Mouse (Mus musculus): ENCODE measurements around the gene Ager. TPM values are rescaled to one million over a fixed set of nuclear protein-coding genes. Genes with fewer than 3 reads are reported as not detected.

Gene Ager
- polyA plus RNA-seq, 1 experiment from 2014 or later = 2.2 TPM

GRCm38 (mm10) chr17:34591994-34592375 lies 5.7 kb upstream of the Ager start:
- no peaks in the 10 kb centered on the region for H3K27me3 ChIP-seq
- peak overlapping the region; percentile 96 for H3K4me2 ChIP-seq (replicated peaks)
- peak overlapping the region; percentile 99 for H3K9ac ChIP-seq (replicated peaks)
- peaks cover 81% of the 10 kb centered on the region for H3K4me1 ChIP-seq (replicated peaks)
- WGBS = under 1% methylated on average over 32 of the region's 35 CpGs
- H3K4me3 ChIP-seq (replicated peaks) = peak overlapping the region; percentile 84
- H3K9me3 ChIP-seq = no peaks in the 10 kb centered on the region
- peak overlapping the region; percentile 99 for H3K27ac ChIP-seq
- ATAC-seq = peak; percentile 38
- H3K36me3 ChIP-seq = peaks cover 17% of the 10 kb centered on the region

GRCm38 (mm10) chr17:34592581-34593549 lies 4.8 kb upstream of the Ager start:
- Histone ChIP-seq H3K4me3 (replicated peaks) (peak overlapping the region; percentile 84), H3K9me3 (no peaks in the 10 kb centered on the region), H3K36me3 (peaks cover 17% of the 10 kb centered on the region), H3K27me3 (no peaks in the 10 kb centered on the region), H3K9ac (replicated peaks) (peak overlapping the region; percentile 99), H3K27ac (peak overlapping the region; percentile 99), H3K4me1 (replicated peaks) (peaks cover 85% of the 10 kb centered on the region), H3K4me2 (replicated peaks) (peak overlapping the region; percentile 96)
- peak; percentile 34 for ATAC-seq
- WGBS = 2% methylated on average over 31 of the region's 32 CpGs

GRCm38 (mm10) chr17:34593752-34594525 lies 3.7 kb upstream of the Ager start:
- H3K9ac ChIP-seq (replicated peaks) = peak overlapping the region; percentile 99
- no peak for ATAC-seq
- peak overlapping the region; percentile 84 for H3K4me3 ChIP-seq (replicated peaks)
- H3K27ac ChIP-seq = peak overlapping the region; percentile 99
- WGBS = 47% methylated on average over 34 of the region's 34 CpGs
- H3K9me3 ChIP-seq = no peaks in the 10 kb centered on the region
- H3K4me1 ChIP-seq (replicated peaks) = peaks cover 79% of the 10 kb centered on the region
- no peaks in the 10 kb centered on the region for H3K27me3 ChIP-seq
- peak overlapping the region; percentile 96 for H3K4me2 ChIP-seq (replicated peaks)
- H3K36me3 ChIP-seq = peaks cover 17% of the 10 kb centered on the region

GRCm38 (mm10) chr17:34596098-34596497 lies 1.6 kb upstream of the Ager start:
- no peak for ATAC-seq
- Histone ChIP-seq H3K4me3 (replicated peaks) (no peak overlapping the region), H3K9ac (replicated peaks) (no peak overlapping the region), H3K4me2 (replicated peaks) (no peak overlapping the region), H3K27me3 (no peaks in the 10 kb centered on the region), H3K27ac (no peak overlapping the region), H3K4me1 (replicated peaks) (peaks cover 58% of the 10 kb centered on the region), H3K9me3 (no peaks in the 10 kb centered on the region), H3K36me3 (peaks cover 33% of the 10 kb centered on the region)
- 73% methylated on average over 8 of the region's 8 CpGs for WGBS

- H3K4me1 ChIP-seq (replicated peaks) = peaks cover 47% of the 10 kb centered on the region
- H3K36me3 ChIP-seq = peaks cover 37% of the 10 kb centered on the region
- 75% methylated on average over 9 of the region's 9 CpGs for WGBS
- no peak overlapping the region for H3K4me2 ChIP-seq (replicated peaks)
- H3K4me3 ChIP-seq (replicated peaks) = no peak overlapping the region
- H3K9me3 ChIP-seq = no peaks in the 10 kb centered on the region
- ATAC-seq = no peak
- H3K27ac ChIP-seq = no peak overlapping the region
- H3K9ac ChIP-seq (replicated peaks) = no peak overlapping the region
- H3K27me3 ChIP-seq = no peaks in the 10 kb centered on the region
These were observed 2.2 kb downstream of the Ager start for GRCm38 (mm10) chr17:34599891-34600290.

- no peak for ATAC-seq
- Histone ChIP-seq H3K4me2 (replicated peaks) (peak overlapping the region; percentile 90), H3K36me3 (peaks cover 24% of the 10 kb centered on the region), H3K4me1 (replicated peaks) (peaks cover 43% of the 10 kb centered on the region), H3K9me3 (no peaks in the 10 kb centered on the region), H3K9ac (replicated peaks) (peak overlapping the region; percentile 23; the same call in 1 of the 2 replicates), H3K27ac (no peak overlapping the region), H3K4me3 (replicated peaks) (peak overlapping the region; percentile 78), H3K27me3 (no peaks in the 10 kb centered on the region)
- WGBS = 90% methylated on average over 12 of the region's 12 CpGs
These were observed 4.1 kb downstream of the Ager start for GRCm38 (mm10) chr17:34601796-34602195.

- ATAC-seq = peak; percentile 97
- peak within 1 kb of the TSS; percentile 91 for H3K27ac ChIP-seq
- peak within 1 kb of the TSS; percentile 100 for H3K4me2 ChIP-seq (replicated peaks)
- H3K36me3 ChIP-seq = peaks cover 28% of the 10 kb centered on the region
- H3K9ac ChIP-seq (replicated peaks) = peak within 1 kb of the TSS; percentile 97
- peak within 1 kb of the TSS; percentile 93 for H3K4me3 ChIP-seq (replicated peaks)
- H3K27me3 ChIP-seq = no peaks in the 10 kb centered on the region
- H3K4me1 ChIP-seq (replicated peaks) = peaks cover 47% of the 10 kb centered on the region
- WGBS = under 1% methylated on average over 30 of the region's 30 CpGs
- no peaks in the 10 kb centered on the region for H3K9me3 ChIP-seq
These were observed 5.9 kb downstream of the Ager start, which contains the start of gene Rnf5 for GRCm38 (mm10) chr17:34603375-34604060. TSS of gene Rnf5 (minus strand) at chr17:34603690.

GRCm38 (mm10) chr17:34604061-34604508 lies 6.4 kb downstream of the Ager start, which contains the start of gene Agpat1:
TSS of gene Agpat1 (plus strand) at chr17:34604262.
- H3K9me3 ChIP-seq = no peaks in the 10 kb centered on the region
- peaks cover 28% of the 10 kb centered on the region for H3K36me3 ChIP-seq
- peak within 1 kb of the TSS; percentile 97 for H3K9ac ChIP-seq (replicated peaks)
- H3K4me2 ChIP-seq (replicated peaks) = peak within 1 kb of the TSS; percentile 100
- no peaks in the 10 kb centered on the region for H3K27me3 ChIP-seq
- H3K4me3 ChIP-seq (replicated peaks) = peak within 1 kb of the TSS; percentile 93
- under 1% methylated on average over 35 of the region's 35 CpGs for WGBS
- H3K4me1 ChIP-seq (replicated peaks) = peaks cover 53% of the 10 kb centered on the region
- peak within 1 kb of the TSS; percentile 91 for H3K27ac ChIP-seq
- ATAC-seq = peak; percentile 87

- Histone ChIP-seq H3K4me3 (replicated peaks) (peak overlapping the region; percentile 93), H3K9ac (replicated peaks) (peak overlapping the region; percentile 97), H3K4me2 (replicated peaks) (peak overlapping the region; percentile 100), H3K27ac (peak overlapping the region; percentile 91), H3K9me3 (no peaks in the 10 kb centered on the region), H3K27me3 (no peaks in the 10 kb centered on the region), H3K4me1 (replicated peaks) (peaks cover 56% of the 10 kb centered on the region), H3K36me3 (peaks cover 27% of the 10 kb centered on the region)
- 20% methylated on average over 24 of the region's 24 CpGs for WGBS
- ATAC-seq = no peak
These were observed 7.0 kb downstream of the Ager start for GRCm38 (mm10) chr17:34604511-34605237.

- peak overlapping the region; percentile 91 for H3K27ac ChIP-seq
- no peaks in the 10 kb centered on the region for H3K9me3 ChIP-seq
- peak overlapping the region; percentile 97 for H3K9ac ChIP-seq (replicated peaks)
- peaks cover 25% of the 10 kb centered on the region for H3K36me3 ChIP-seq
- WGBS = under 1% methylated on average over 28 of the region's 30 CpGs
- no peaks in the 10 kb centered on the region for H3K27me3 ChIP-seq
- ATAC-seq = peak; percentile 59
- peaks cover 56% of the 10 kb centered on the region for H3K4me1 ChIP-seq (replicated peaks)
- peak overlapping the region; percentile 100 for H3K4me2 ChIP-seq (replicated peaks)
- H3K4me3 ChIP-seq (replicated peaks) = peak overlapping the region; percentile 93
These were observed 7.9 kb downstream of the Ager start for GRCm38 (mm10) chr17:34605609-34606008.
